Mouse (Mus musculus) gastrocnemius, adult 8-10 months (tissue): ENCODE data around the gene Syne1. TPM values are rescaled to one million over a fixed set of nuclear protein-coding genes. Genes with fewer than 3 reads are reported as not detected.
A peak's percentile ranks its signal among the peaks of the same experiment; 100 is the strongest.

Source experiments
- DNase-seq, 2 experiments: peaks; one replicate each; pipeline ENCODE4 v3.0.0; 2022; ENCODE audit warnings: low spot score in 2 of 2
- total RNA-seq, 4 experiments: library from RNA; stranded (reverse); gene quantifications; 2 replicates each; pipeline ENCODE4 v1.2.4; 2022

The Syne1 gene
- total RNA-seq, 4 experiments from 2014 or later, result 46.7 to 73.1 (median 66.3) TPM

GRCm38 (mm10) chr10:5309961-5310713 is 241.1 kb downstream of the Syne1 start:
- no peak for DNase-seq

- DNase-seq, result no peak
Observed at GRCm38 (mm10) chr10:5309398-5309797, 241.9 kb downstream of the Syne1 start.

- DNase-seq, result peak in 1 of 2 experiments; percentile 44
Observed at GRCm38 (mm10) chr10:5305555-5305954, 245.7 kb downstream of the Syne1 start.

- DNase-seq, result no peak
Observed at GRCm38 (mm10) chr10:5295291-5295891, 255.9 kb downstream of the Syne1 start.

GRCm38 (mm10) chr10:5289575-5289909 is 261.7 kb downstream of the Syne1 start:
- no peak for DNase-seq

GRCm38 (mm10) chr10:5288716-5289574 is 262.3 kb downstream of the Syne1 start:
- DNase-seq, result peak; percentile 68 to 81

- no peak for DNase-seq
Observed at GRCm38 (mm10) chr10:5288262-5288661, 263.0 kb downstream of the Syne1 start.

GRCm38 (mm10) chr10:5275769-5276168 is 275.5 kb downstream of the Syne1 start:
- DNase-seq, result no peak

- DNase-seq, result no peak
Observed at GRCm38 (mm10) chr10:5270641-5271040, 280.6 kb downstream of the Syne1 start.

- DNase-seq, result peak; percentile 15 to 17
Observed at GRCm38 (mm10) chr10:5264418-5264817, 286.9 kb downstream of the Syne1 start.

- DNase-seq, result no peak
Observed at GRCm38 (mm10) chr10:5262636-5263035, 288.6 kb downstream of the Syne1 start.

- no peak for DNase-seq
Observed at GRCm38 (mm10) chr10:5256686-5257085, 294.6 kb downstream of the Syne1 start.

GRCm38 (mm10) chr10:5253752-5254151 is 297.5 kb downstream of the Syne1 start:
- DNase-seq, result no peak

- no peak for DNase-seq
Observed at GRCm38 (mm10) chr10:5250702-5251101, 300.6 kb downstream of the Syne1 start.

- no peak for DNase-seq
Observed at GRCm38 (mm10) chr10:5239680-5240079, 311.6 kb downstream of the Syne1 start.

GRCm38 (mm10) chr10:5236926-5237325 is 314.4 kb downstream of the Syne1 start:
- no peak for DNase-seq

GRCm38 (mm10) chr10:5236171-5236570 is 315.1 kb downstream of the Syne1 start:
- DNase-seq, result no peak

GRCm38 (mm10) chr10:5234721-5235501 is 316.4 kb downstream of the Syne1 start:
- no peak for DNase-seq

GRCm38 (mm10) chr10:5229129-5229528 is 322.2 kb downstream of the Syne1 start:
- DNase-seq, result no peak

- DNase-seq, result peak in 1 of 2 experiments; percentile 28
Observed at GRCm38 (mm10) chr10:5227395-5228076, 323.7 kb downstream of the Syne1 start.

- DNase-seq, result no peak
Observed at GRCm38 (mm10) chr10:5215943-5216342, 335.3 kb downstream of the Syne1 start.
